Mouse (Mus musculus) CD4-positive, CD25-positive, alpha-beta regulatory T cell (primary cell): ENCODE results near the gene Esam. TPM values are rescaled to one million over a fixed set of nuclear protein-coding genes. Genes with fewer than 3 reads are reported as not detected.

Experiments
- polyA plus RNA-seq: library from polyadenylated mRNA; unstranded; fragments of 100-300 nt; shearing (Covaris generic); gene quantifications from one replicate; pipeline ENCODE4 v1.2.1, GENCODE M21; 2017

Gene Esam
- polyA plus RNA-seq: 0.69 TPM

GRCm38 (mm10) chr9:37527396-37528224 lies at the start of gene Esam:
TSS of gene Esam (plus strand) at chr9:37528078.

GRCm38 (mm10) chr9:37488611-37489396 lies 39.1 kb upstream of the Esam start, which contains the start of gene Msantd2:
TSS of gene Msantd2 (plus strand) at chr9:37489319.

GRCm38 (mm10) chr9:37539170-37540025 lies 11.5 kb downstream of the Esam start, which contains the start of gene Vsig2:
TSS of gene Vsig2 (plus strand) at chr9:37539255.

GRCm38 (mm10) chr9:37552536-37553293 lies 24.8 kb downstream of the Esam start, which contains the start of gene Nrgn:
TSS of gene Nrgn (minus strand) at chr9:37552904.

GRCm38 (mm10) chr9:37554838-37555748 lies 27.2 kb downstream of the Esam start, which contains the start of gene Siae:
TSS of gene Siae (plus strand) at chr9:37555698.

Other genes starting within 250 kb of the Esam start
- gene Ccdc15, start 179.6 kb upstream of the Esam start, polyA plus RNA-seq: 7.4 TPM
- gene Hepacam, start 160.7 kb upstream of the Esam start, polyA plus RNA-seq: not detected
- not detected for gene Robo4, start 126.2 kb upstream of the Esam start, polyA plus RNA-seq
- not detected for gene Robo3, start 94.8 kb upstream of the Esam start, polyA plus RNA-seq
- 25.0 TPM for gene Msantd2, start 38.8 kb upstream of the Esam start, polyA plus RNA-seq
- gene Vsig2, start 11.2 kb downstream of the Esam start, polyA plus RNA-seq: not detected
- 4.3 TPM for gene Nrgn, start 24.8 kb downstream of the Esam start, polyA plus RNA-seq
- gene Siae, start 27.6 kb downstream of the Esam start, polyA plus RNA-seq: 12.4 TPM
- 1.2 TPM for gene Spa17, start 85.6 kb downstream of the Esam start, polyA plus RNA-seq
- 147 TPM for gene Tbrg1, start 129.2 kb downstream of the Esam start, polyA plus RNA-seq
- 0.13 TPM for gene Panx3, start 141.2 kb downstream of the Esam start, polyA plus RNA-seq
- 0.14 TPM for gene Olfr160, start 188.2 kb downstream of the Esam start, polyA plus RNA-seq
- not detected for gene Olfr874, start 217.0 kb downstream of the Esam start, polyA plus RNA-seq
- gene Olfr875, start 243.8 kb downstream of the Esam start, polyA plus RNA-seq: not detected